Mouse (Mus musculus) lung, postnatal 0 days (tissue): Measurements from ENCODE around the gene S100a8. TPM values are rescaled to one million over a fixed set of nuclear protein-coding genes. Genes with fewer than 3 reads are reported as not detected.

Source experiments
- ATAC-seq: fragments of 200-750 bp; cut with Nextera tagmentation; 2 replicates; pipeline ENCODE4 v1.8.0; 2017; ENCODE audit warnings: moderate library complexity
- DNase-seq: peaks from one replicate; pipeline ENCODE4 v3.0.0-alpha.2; 2016; ENCODE audit warnings: low spot score
- H3K27ac ChIP-seq: fragments of 300-500 bp; sonication (generic); 2 replicates; pipeline ENCODE4 v1.5.1; 2014; ENCODE audit warnings: antibody characterized with exemption, mild to moderate bottlenecking, low read length, mixed read lengths
- H3K27me3 ChIP-seq: fragments of 300-500 bp; sonication (generic); replicated peaks from 2 replicates; pipeline ENCODE4 v1.6.1; 2014; ENCODE audit warnings: low read length, mixed read lengths; ENCODE audit not compliant: insufficient read depth
- H3K36me3 ChIP-seq: fragments of 300-500 bp; sonication (generic); 2 replicates; pipeline ENCODE4 v1.6.1; 2014; ENCODE audit warnings: low read length, mixed read lengths; ENCODE audit not compliant: insufficient read depth
- H3K4me1 ChIP-seq: fragments of 300-500 bp; sonication (generic); 2 replicates; pipeline ENCODE4 v1.6.1; 2014; ENCODE audit warnings: antibody characterized with exemption, low read depth, low read length, mixed read lengths; ENCODE audit not compliant: insufficient read depth
- H3K4me2 ChIP-seq: fragments of 300-500 bp; sonication (generic); replicated peaks from 2 replicates; pipeline ENCODE4 v1.6.1; 2014; ENCODE audit warnings: low read depth, mild to moderate bottlenecking, low read length, moderate library complexity, mixed read lengths
- H3K4me3 ChIP-seq: fragments of 300-500 bp; sonication (generic); 2 replicates; pipeline ENCODE4 v1.5.1; 2014; ENCODE audit warnings: low read depth, low read length
- H3K9ac ChIP-seq: fragments of 300-500 bp; sonication (generic); replicated peaks from 2 replicates; pipeline ENCODE4 v1.6.1; 2014; ENCODE audit warnings: low read depth, mild to moderate bottlenecking
- H3K9me3 ChIP-seq: fragments of 300-500 bp; sonication (generic); 2 replicates; pipeline ENCODE4 v1.6.1; 2016; ENCODE audit warnings: low read length, mixed read lengths
- CTCF ChIP-seq: IDR thresholded peaks from 2 replicates; pipeline ENCODE4 v1.5.1; 2016; ENCODE audit warnings: antibody characterized with exemption, mild to moderate bottlenecking
- EP300 ChIP-seq: IDR thresholded peaks from 2 replicates; pipeline ENCODE4 v1.6.1; 2016; ENCODE audit warnings: antibody characterized with exemption, mild to moderate bottlenecking, control low read depth
- WGBS: fragments of 180-500 bp; shearing (Covaris S2); extraction: QIAGEN DNeasy Blood & Tissue Kit; methylation state at CpG from one replicate; pipeline ENCODE4 v1.1.7; 2014; 5-methylcytosine and 5-hydroxymethylcytosine counted together
- polyA plus RNA-seq: library from polyadenylated mRNA; unstranded; fragments of >200 nt; fragmentation: Nextera tagmentation; extraction: Ambion mirVana; gene quantifications from 2 replicates; pipeline ENCODE4 v1.2.1, GENCODE M21; 2015

Gene S100a8
- polyA plus RNA-seq, 1 experiment from 2014 or later: 333 TPM

GRCm38 (mm10) chr3:90659364-90660044, 9.3 kb upstream of the S100a8 start:
- no peak for ATAC-seq
- Histone ChIP-seq H3K4me2 (no peak overlapping the region), H3K27ac (no peak overlapping the region), H3K4me1 (no peaks in the 10 kb centered on the region), H3K9me3 (no peaks in the 10 kb centered on the region), H3K36me3 (no peaks in the 10 kb centered on the region), H3K27me3 (no peaks in the 10 kb centered on the region), H3K4me3 (no peak overlapping the region), H3K9ac (no peak overlapping the region)
- TF ChIP-seq EP300 (0 out of 2 replicates have a peak, but pooled peaks have one; percentile 10), CTCF (no peak)
- no peak for DNase-seq

GRCm38 (mm10) chr3:90664219-90664618, 4.6 kb upstream of the S100a8 start:
- WGBS: 62% methylated on average over 2 of the region's 2 CpGs
- no peak overlapping the region for H3K4me3 ChIP-seq
- no peak overlapping the region for H3K9ac ChIP-seq
- ATAC-seq: no peak
- no peak overlapping the region for H3K4me2 ChIP-seq
- TF ChIP-seq EP300: no peak
- peak; percentile 63 for TF ChIP-seq CTCF
- no peak overlapping the region for H3K27ac ChIP-seq
- H3K36me3 ChIP-seq: no peaks in the 10 kb centered on the region
- H3K9me3 ChIP-seq: no peaks in the 10 kb centered on the region
- peak; percentile 48 for DNase-seq
- H3K4me1 ChIP-seq: no peaks in the 10 kb centered on the region
- no peaks in the 10 kb centered on the region for H3K27me3 ChIP-seq

- DNase-seq: no peak
- Histone ChIP-seq H3K4me3 (no peak overlapping the region), H3K27me3 (no peaks in the 10 kb centered on the region), H3K36me3 (no peaks in the 10 kb centered on the region), H3K9me3 (no peaks in the 10 kb centered on the region), H3K4me2 (no peak overlapping the region), H3K9ac (no peak overlapping the region), H3K4me1 (no peaks in the 10 kb centered on the region), H3K27ac (no peak overlapping the region)
- no peak for ATAC-seq
- WGBS: 36% methylated on average over 3 of the region's 3 CpGs
- no peak for TF ChIP-seq CTCF
- TF ChIP-seq EP300: no peak
Observed at GRCm38 (mm10) chr3:90678656-90679055, 9.9 kb downstream of the S100a8 start.

DNA sequence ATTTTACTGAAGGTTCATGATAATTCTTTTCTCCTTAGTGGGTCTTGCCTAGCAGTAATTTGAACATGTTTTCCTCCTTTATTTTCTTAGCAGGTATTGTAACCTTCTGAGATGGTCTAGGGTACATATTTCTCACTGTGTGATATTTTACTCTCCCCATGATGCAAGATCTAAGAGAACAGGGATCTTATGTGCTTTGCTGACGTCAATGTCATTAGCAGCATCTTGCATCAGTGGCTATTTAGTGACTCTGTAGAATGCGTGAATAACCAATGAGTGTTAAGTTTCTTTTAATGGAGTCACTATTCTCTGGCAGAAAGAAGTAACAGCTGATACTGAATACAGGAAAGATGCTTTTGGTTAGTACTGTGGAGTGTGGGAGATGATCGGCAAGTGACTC, 15.2 kb downstream of the S100a8 start:
- no peak overlapping the region for H3K27ac ChIP-seq
- no peak overlapping the region for H3K9ac ChIP-seq
- DNase-seq: no peak
- TF ChIP-seq EP300: no peak
- no peak overlapping the region for H3K4me3 ChIP-seq
- ATAC-seq: no peak
- H3K4me1 ChIP-seq: no peaks in the 10 kb centered on the region
- H3K4me2 ChIP-seq: no peak overlapping the region
- no peaks in the 10 kb centered on the region for H3K9me3 ChIP-seq
- 90% methylated on average over 3 of the region's 3 CpGs for WGBS
- no peaks in the 10 kb centered on the region for H3K27me3 ChIP-seq
- H3K36me3 ChIP-seq: no peaks in the 10 kb centered on the region

GRCm38 (mm10) chr3:90686835-90687234, 18.1 kb downstream of the S100a8 start:
- DNase-seq (no peak), ATAC-seq (no peak)
- Histone ChIP-seq H3K4me1 (no peaks in the 10 kb centered on the region), H3K4me2 (no peak overlapping the region), H3K9ac (no peak overlapping the region), H3K36me3 (no peaks in the 10 kb centered on the region), H3K27me3 (0 out of 2 replicates have a peak, but pooled peaks cover 2% of the 10 kb centered on the region), H3K9me3 (no peaks in the 10 kb centered on the region), H3K4me3 (no peak overlapping the region), H3K27ac (no peak overlapping the region)
- WGBS: 68% methylated on average over 2 of the region's 2 CpGs
- no peak for TF ChIP-seq CTCF

GRCm38 (mm10) chr3:90693496-90693895, 24.7 kb downstream of the S100a8 start:
- Histone ChIP-seq H3K36me3 (no peaks in the 10 kb centered on the region), H3K4me3 (no peak overlapping the region), H3K9ac (no peak overlapping the region), H3K4me2 (no peak overlapping the region), H3K9me3 (no peaks in the 10 kb centered on the region), H3K27me3 (0 out of 2 replicates have a peak, but pooled peaks cover 2% of the 10 kb centered on the region), H3K4me1 (no peaks in the 10 kb centered on the region), H3K27ac (no peak overlapping the region)
- DNase-seq (no peak), ATAC-seq (no peak)
- TF ChIP-seq CTCF (no peak), EP300 (no peak)
- WGBS: 55% methylated on average over 2 of the region's 2 CpGs

- 47% methylated on average over 3 of the region's 3 CpGs for WGBS
- H3K9me3 ChIP-seq: no peaks in the 10 kb centered on the region
- no peak for TF ChIP-seq EP300
- no peak for TF ChIP-seq CTCF
- no peak within 1 kb of the TSS for H3K4me2 ChIP-seq
- no peaks in the 10 kb centered on the region for H3K4me1 ChIP-seq
- H3K9ac ChIP-seq: no peak within 1 kb of the TSS
- no peak within 1 kb of the TSS for H3K27ac ChIP-seq
- H3K4me3 ChIP-seq: no peak within 1 kb of the TSS
- DNase-seq: no peak
- H3K27me3 ChIP-seq: no peaks in the 10 kb centered on the region
- H3K36me3 ChIP-seq: no peaks in the 10 kb centered on the region
- ATAC-seq: no peak
Observed at GRCm38 (mm10) chr3:90695613-90696012, 26.8 kb downstream of the S100a8 start, which contains the start of gene S100a9. Gene S100a9, minus strand, starts transcription at chr3:90695721.
